Mouse (Mus musculus) kidney, postnatal 10 days (tissue): ENCODE measurements around the gene Col23a1.
"Not testable (repeated sequence)": the region's sequence is repeated elsewhere in the genome, so short reads cannot be mapped to it uniquely, and the experiment has no call there.

Experiments
- DNase-seq: peaks from one replicate; pipeline ENCODE4 v3.0.0; 2021; ENCODE audit warnings: mixed read lengths

Col23a1 gene

DNA sequence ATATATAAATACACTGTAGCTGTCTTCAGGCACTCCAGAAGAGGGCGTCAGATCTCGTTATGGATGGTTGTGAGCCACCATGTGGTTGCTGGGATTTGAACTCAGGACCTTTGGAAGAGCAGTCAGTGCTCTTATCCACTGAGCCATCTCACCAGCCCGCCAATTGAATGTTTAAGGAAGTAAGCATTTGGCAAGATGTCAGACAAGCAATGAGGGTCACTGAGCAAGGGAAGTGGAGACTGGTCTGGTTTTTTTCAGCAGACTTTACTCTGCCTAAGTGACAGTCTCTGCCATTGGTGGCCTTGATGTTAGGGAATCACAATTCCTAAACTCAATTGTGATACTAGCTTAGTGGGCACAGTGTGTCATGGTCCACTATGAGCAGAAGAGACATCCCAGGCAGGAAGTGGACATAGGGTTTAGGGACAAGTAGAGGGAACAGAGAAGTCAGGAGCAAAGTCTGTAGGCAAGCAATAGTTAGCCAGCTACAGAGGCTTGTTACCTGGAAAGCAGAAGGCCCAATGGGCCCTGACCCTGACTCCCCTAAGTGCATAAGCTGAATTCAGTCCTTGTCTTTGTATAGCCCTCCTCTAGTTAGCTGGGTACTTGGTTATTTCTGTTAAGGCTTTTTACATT is 305.1 kb downstream of the Col23a1 start:
- no peak for DNase-seq

GRCm38 (mm10) chr11:51595459-51596083 is 305.9 kb downstream of the Col23a1 start:
- DNase-seq = no peak

GRCm38 (mm10) chr11:51597553-51597952 is 307.8 kb downstream of the Col23a1 start:
- DNase-seq = no peak

DNA sequence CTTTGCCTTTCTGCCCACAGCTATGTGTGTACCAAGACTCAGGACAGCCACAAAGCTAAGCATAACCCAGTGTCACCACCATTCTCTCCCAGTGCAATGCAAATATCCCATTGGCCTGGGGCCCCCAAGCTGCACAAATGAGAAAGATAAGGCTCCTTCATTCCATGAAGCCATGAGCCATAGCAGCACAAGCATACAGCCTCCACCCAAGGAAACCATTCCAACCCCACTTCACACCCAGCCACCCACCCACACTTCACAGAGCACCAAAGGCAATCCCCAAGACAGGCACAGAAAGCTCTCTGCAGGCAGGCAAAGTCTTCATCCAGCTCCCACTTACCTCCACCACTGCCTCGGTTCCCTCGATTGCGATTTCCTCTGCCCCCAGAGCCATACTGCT is 312.5 kb downstream of the Col23a1 start:
- DNase-seq = no peak

DNA sequence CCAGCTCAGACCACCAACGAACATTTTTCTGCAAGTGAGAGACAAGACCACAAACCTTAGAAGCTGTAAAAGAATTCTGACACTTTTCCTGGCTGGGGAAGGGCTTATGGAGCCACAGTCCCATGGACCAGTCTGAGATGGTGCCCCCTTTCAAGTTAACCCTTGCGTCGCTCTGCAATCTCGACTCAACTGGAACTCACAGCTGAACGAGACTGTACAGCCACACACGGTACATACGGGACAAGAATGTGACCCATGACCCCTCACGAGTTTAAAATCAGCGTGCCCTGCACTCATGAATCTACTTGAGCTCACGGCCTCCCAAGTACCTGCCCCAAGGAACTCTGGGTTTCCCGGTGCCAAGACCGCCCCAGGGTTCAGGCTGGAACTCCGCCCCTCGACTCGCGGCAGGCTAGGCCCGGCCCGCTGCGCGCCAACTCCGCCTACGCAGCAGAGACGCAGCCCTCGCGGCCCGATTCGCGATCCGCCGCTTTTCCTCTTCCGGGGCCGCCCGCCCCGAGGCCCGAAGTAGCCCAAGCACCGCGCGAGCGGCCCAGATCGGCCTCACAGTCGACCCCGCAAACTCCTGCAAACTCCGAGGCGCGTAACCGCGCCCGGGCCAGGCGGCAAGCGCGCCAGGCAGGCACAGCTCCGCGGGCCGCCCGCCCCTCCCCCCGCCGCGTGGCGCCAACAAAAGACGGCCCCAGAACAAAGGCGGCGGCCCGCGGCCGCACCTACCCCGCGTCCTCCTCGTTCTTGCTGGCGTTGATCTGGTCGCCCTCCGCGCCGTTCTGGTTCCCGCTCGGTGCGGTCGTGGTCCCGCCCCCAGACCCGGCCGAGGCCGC is 316.1 kb downstream of the Col23a1 start:
- peak; percentile 95 for DNase-seq

DNA sequence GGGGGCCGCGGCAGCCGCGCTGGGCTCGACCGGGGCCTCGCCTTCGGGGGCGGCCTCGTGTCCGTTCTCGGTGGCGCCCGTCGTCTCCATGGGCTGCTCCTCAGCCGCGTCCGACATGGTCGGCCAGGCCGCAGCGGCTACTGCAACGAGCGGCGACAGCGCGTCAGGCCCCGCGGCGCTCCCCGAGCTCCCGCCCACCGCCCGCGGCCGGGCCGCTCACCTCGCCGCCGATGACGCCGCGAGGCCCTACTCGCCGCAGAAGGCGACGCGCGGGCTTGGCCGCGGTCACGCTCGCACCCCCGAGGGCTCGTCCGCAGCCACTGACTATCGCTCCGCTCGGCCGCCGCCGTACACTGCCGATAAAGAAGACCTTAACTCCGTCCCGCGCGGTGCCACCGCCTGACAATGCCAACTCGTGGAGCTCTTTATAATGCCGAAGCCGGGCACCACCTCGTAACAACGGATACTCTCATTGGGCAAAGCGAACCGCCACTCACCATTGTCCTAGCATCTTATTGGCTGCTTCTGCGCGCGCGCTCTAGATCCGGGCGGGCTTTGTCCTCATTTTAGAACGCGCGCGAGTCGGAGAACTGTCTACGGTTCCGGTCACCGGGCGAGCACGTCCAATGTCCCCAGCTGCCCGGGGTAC is 316.9 kb downstream of the Col23a1 start, which contains the start of gene Hnrnpab:
Gene Hnrnpab, minus strand, starts transcription at position 401 of the 649 bp plus-strand sequence.
- DNase-seq = peak; percentile 98

DNA sequence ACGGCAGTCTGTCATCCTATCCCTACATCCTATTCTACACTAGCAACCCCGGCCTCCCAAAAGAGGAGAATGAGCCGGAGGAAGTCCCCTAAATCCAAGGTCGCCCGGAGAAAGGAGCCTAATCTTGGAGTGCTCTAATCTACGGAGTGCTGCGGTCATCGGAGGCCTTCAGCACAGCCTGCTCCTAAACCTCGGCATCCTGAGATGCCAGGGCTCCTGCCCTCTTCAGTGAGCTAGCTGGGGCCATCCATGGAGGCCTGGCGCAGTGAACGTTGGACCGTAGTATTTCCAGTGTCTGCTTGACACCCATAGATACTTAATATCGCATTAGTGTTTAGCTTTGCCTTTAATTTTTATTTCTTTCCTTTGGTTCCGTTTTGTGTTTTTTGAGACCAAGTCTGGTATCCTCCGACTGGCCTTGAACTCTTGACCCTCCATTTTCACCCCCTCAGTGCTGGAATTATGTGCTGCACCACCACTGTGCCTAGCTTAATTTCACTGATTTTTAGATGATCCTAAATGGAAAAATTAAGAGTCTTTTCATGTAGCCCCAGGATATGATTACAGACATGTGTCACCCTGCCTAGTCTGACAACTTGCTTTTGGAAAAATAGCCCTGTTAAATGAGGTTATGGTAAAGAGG is 317.5 kb downstream of the Col23a1 start:
- no peak for DNase-seq

- DNase-seq = no peak
Measured at GRCm38 (mm10) chr11:51609266-51609909, 319.7 kb downstream of the Col23a1 start.

DNA sequence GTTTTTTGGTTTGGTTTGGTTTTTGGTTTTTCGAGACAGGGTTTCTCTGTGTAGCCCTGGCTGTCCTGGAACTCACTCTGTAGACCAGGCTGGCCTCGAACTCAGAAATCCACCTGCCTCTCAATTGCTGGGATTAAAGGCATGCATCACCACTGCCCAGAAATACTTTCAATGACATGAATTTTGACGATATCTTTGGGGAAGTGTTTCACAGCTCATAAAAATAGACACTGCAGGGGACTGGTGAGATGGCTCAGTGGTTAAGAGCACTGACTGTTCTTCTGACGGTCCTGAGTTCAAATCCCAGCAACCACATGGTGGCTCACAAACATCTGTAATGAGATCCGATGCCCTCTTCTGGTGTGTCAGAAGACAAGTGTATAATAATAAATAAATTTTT is 320.2 kb downstream of the Col23a1 start:
- DNase-seq = not testable (repeated sequence)

DNA sequence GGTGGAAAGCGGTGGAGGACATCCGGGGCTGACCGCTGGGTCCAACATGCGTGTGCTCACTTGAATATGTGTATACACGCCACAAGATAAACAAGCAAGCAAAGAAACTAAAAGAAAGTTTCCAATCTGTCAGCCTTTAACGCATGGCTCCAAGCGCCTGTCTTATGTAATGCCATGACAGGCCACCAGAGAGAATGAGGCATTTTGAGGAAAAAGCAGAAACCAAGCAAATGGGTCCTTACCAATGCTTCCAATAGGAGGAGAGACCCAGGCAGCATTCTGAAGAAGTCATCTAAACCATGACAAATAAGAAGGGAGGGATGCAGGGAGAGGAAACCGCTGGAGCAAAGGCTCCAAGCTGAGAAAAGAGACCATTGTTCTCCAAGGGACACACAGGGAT is 324.5 kb downstream of the Col23a1 start:
- no peak for DNase-seq

DNA sequence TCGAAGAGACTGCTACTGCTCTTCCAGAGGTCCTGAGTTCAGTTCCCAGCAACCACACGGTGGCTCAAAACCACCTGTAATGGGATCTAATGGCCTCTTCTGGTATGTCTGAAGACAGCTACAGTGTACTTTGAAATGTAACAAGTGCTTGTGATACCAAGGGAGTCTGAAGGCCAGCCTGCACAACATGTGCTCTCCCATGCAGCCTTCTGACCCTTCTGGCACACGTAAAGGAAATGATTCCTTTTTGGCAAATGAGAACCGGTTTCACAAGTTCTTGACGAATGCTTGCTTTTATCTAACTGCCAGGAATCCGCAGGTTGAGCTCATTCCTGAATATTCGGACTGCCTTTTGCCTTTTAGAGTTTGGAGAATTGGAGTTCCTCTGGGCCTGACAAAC is 325.4 kb downstream of the Col23a1 start:
- DNase-seq = no peak

DNA sequence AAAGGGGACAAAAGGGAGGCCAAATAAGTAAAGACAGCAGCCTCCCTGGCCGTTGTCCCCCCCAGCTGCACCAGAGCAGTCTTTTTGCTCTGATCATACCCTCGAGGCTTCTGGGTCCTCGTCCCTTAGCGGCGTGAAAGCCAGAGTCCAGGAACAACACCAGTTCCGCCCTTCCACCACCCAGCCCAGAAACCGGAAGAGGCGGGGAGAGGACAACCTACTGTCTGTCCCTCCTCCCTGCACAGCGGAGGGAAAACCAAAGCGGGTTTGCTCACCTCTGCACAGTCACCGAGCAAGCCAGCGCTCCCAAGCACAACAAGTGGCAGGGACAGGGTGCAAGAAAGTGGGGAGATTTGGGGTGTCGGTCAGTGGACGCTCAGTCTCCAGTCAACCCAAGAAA is 325.9 kb downstream of the Col23a1 start:
- peak; percentile 84 for DNase-seq

DNA sequence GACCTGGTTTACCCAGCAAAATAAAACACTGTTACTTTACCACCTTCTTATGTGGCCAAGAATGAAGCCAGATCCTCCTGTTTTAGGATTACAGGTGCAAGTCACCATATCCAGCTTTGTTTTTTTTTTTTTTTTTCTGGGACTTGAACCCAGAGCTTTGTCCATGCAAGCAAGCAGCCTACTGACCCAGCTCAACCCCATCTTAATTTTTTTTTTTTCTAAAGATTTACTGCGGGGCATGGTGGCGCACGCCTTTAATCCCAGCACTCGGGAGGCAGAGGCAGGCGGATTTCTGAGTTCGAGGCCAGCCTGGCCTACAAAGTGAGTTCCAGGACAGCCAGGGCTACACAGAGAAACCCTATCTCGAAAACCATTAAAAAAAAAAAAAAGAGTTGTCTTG is 326.4 kb downstream of the Col23a1 start:
- DNase-seq = not testable (repeated sequence)

- peak; percentile 85 for DNase-seq
Measured at GRCm38 (mm10) chr11:51617693-51618092, 328.0 kb downstream of the Col23a1 start.

- no peak for DNase-seq
Measured at GRCm38 (mm10) chr11:51618894-51619408, 329.2 kb downstream of the Col23a1 start.

DNA sequence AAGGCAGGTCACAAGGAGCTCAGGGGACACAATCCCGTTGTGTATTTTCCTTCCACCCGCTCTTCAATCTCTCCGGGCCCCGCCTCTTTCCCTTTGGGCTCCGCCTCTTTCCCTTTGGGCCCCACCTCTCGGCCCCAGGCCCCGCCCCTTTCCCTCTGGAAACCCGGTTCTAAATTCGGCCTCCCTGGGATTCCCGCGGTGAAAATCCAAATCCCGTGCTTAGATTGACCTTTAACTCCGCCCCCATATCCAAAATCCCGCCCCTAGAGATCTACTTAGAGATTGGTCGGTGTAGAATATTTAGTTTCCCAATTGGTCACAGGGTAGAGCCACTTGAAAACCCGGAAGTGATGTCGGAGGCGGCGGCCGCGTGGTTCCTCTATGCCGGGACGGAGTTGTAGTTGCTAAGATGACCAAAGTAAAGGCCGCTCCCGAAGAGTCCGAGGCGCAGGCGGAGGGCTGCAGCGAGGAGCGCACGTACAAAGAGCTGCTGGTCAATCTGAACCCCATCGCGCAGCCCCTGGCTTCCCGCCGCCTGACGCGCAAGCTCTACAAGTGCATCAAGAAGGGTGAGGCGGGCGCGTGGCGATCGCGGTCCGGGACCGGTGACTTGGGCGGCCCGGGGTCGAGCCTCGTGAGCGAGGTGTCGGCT is 329.8 kb downstream of the Col23a1 start, which contains the start of gene Nhp2:
Gene Nhp2, plus strand, starts transcription at position 327 of the 652 bp plus-strand sequence.
- DNase-seq = peak; percentile 97

- no peak for DNase-seq
Measured at GRCm38 (mm10) chr11:51620084-51620483, 330.4 kb downstream of the Col23a1 start.

DNA sequence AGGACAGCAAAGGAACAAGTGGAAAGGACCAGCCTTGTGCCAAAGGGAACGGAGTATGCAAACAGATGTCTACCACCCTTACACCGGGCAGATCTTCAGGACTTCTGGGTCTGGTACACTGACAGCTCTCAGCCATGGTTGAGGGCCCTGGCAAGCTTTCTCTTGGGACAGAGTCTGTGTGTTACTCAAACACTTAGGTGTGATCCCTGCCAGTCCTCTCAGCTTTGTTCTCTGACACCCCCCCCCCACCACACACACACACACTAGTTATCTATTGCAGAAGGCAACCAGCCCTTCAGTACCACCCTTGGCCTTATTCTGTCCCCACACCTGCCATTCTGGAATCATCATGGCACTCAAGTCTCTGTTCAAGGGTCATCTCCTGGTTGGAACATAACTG is 332.1 kb downstream of the Col23a1 start:
- DNase-seq = no peak

DNA sequence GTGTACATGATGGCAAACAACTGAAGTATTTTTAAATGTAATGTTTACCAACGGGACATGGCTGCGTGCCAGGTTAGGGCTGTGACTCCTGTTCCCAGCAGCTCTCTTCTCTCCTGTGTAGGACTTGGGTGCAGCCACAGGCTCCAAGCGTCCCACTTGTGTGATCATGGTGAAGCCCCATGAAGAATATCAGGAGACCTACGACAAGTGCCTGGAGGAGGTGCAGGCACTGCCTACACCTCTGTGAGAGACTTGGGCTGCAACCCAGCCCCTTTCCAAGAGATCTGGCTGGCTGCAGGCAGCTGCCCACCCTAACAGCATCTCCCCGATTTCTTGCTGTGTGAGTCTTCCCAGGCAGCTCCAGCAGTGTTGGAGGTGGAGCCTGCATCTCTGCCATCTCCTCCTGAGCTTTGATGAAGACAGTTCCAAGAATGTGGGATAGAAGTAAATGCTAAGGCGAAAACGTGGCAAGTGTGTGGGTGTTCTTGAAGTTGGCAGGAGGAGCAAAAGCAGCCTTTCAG is 333.3 kb downstream of the Col23a1 start:
- DNase-seq = no peak

DNA sequence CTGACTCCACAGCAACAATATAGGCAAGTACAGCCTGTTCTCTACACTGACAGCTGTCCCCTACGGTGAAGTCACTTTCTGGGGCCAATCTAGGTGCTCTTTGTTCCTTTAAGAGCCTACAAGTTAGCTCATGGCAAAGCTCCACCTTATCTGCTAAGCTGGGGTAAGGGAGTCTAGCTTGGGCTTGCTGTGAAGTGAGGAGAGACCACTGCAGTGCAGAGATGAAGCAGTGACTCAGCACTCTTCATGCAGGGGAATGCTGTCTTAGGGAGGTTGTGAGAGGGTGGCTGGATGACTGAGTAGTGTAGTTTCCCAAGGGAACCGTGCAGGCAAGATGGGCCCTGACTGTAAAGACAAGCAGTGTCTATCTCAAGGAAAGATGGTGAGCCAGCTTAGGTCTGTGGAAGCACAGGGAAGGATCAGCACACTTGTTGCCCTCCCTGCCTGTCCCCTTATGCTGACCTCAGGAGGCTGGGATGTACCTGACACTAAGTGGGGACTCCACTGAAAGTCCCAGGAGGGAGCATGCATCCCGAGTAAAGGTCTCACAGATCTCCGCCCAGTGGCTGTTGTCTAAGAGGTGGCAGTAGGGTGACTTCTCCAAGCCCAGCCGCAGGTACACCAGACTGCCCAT is 335.6 kb downstream of the Col23a1 start:
- no peak for DNase-seq

DNA sequence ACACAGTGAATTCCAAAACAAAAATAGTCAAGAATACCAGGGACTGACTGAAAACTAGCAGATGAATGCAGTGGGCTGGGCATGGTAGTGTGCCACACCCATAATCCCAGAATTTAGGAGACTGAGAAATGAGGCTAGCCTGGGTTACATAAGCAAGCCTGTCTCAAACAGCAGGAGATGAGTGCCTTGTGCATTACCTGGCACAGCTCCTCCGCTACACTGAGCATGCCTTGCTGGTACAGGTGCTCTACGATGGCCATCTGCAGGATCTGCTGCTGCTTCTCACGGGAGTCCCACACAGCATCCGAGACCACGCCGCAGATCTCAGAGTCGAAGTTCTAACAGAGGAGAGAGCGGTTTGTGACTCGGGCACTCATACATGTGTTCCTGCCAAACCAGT is 337.7 kb downstream of the Col23a1 start:
- no peak for DNase-seq
